Mouse (Mus musculus): Measurements from ENCODE around the gene Ifngr2. TPM values are rescaled to one million over a fixed set of nuclear protein-coding genes. Genes with fewer than 3 reads are reported as not detected.

Gene Ifngr2
- total and polyA plus RNA-seq, 2 experiments from 2014 or later = 75.1 to 141 TPM

- no peak overlapping the region for H3K9ac ChIP-seq (replicated peaks; ENCODE audit: low read length, poor library complexity, severe bottlenecking)
- no peak overlapping the region for H3K4me3 ChIP-seq (ENCODE audit: low read depth, low read length)
- ATAC-seq (ENCODE audit: low FRiP score) = no peak
- no peak overlapping the region for H3K4me2 ChIP-seq (ENCODE audit: low read depth, low read length, poor library complexity, severe bottlenecking)
- WGBS = 76% methylated on average over 9 of the region's 9 CpGs
- no peak for TF ChIP-seq CTCF (IDR thresholded peaks at IDR 0.05)
- no peaks in the 10 kb centered on the region for H3K36me3 ChIP-seq (ENCODE audit: insufficient read depth, low read length)
- no peaks in the 10 kb centered on the region for H3K9me3 ChIP-seq (ENCODE audit: low read length)
- no peak for DNase-seq (ENCODE audit: low spot score)
- H3K27me3 ChIP-seq (ENCODE audit: insufficient read depth, low read length) = no peaks in the 10 kb centered on the region
- H3K27ac ChIP-seq (ENCODE audit: low read depth, low read length) = no peak overlapping the region
- no peaks in the 10 kb centered on the region for H3K4me1 ChIP-seq (ENCODE audit: insufficient read depth, low read length)
Measured at GRCm38 (mm10) chr16:91538513-91538912, 8.4 kb upstream of the Ifngr2 start.

DNA sequence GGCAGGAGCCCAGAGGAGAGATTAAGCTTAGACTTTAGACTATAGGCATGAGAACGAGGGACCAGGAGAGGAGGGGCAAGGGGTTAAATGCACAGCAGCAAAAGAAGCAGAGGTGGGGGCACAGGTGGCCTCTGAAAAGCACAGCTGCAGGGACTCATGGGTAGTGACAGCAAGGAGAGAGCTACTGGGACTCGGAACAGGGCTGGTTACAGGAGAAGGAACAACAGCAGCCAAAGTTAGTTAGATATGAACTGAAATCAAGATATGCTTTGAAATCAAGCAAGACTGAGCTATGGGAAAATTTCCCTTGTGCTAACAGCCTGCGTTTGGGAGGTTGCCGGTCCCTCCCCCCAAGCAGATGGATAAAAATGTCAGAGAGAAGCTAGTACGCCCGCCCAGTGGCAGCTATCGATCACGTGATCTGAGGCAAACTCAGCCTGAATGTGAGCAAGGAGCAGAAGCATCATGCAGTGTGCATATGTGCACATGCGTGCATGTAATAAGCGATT is 5.2 kb upstream of the Ifngr2 start:
- Histone ChIP-seq H3K9me3 (ENCODE audit: low read length) (no peaks in the 10 kb centered on the region), H3K4me3 (ENCODE audit: low read depth, low read length) (no peak overlapping the region), H3K9ac (replicated peaks; ENCODE audit: low read length, poor library complexity, severe bottlenecking) (0 out of 2 replicates have a peak overlapping the region, but pooled peaks have one; percentile 13), H3K27ac (ENCODE audit: low read depth, low read length) (0 out of 2 replicates have a peak overlapping the region, but pooled peaks have one; percentile 3), H3K36me3 (ENCODE audit: insufficient read depth, low read length) (no peaks in the 10 kb centered on the region), H3K4me2 (ENCODE audit: low read depth, low read length, poor library complexity, severe bottlenecking) (peak overlapping the region; percentile 24; the same call in 1 of the 2 replicates), H3K27me3 (ENCODE audit: insufficient read depth, low read length) (no peaks in the 10 kb centered on the region), H3K4me1 (ENCODE audit: insufficient read depth, low read length) (no peaks in the 10 kb centered on the region)
- TF ChIP-seq CTCF (IDR thresholded peaks at IDR 0.05) = no peak
- DNase-seq (ENCODE audit: low spot score) (peak; percentile 48), ATAC-seq (ENCODE audit: low FRiP score) (peak; percentile 84)
- 36% methylated on average over 10 of the region's 10 CpGs for WGBS

DNA sequence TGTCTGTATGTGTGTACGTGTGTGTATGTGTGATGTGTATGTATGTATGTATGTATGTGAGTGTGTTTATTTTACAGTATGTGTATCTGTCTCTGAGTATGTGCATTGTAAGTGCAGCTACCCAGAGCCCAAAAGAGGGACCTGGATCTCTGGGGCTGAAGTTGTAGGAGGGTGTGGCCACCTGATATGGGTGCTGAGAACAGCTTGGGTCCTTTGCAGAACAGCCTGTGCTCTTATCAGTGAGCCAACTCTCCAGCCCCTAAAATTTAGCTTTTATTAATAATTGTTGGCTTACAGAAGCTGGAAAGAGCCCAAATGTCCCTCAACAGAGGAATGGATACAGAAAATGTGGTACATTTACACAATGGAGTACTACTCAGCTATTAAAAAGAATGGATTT is 3.3 kb upstream of the Ifngr2 start:
- no peak for DNase-seq (ENCODE audit: low spot score)
- Histone ChIP-seq H3K27me3 (ENCODE audit: insufficient read depth, low read length) (no peaks in the 10 kb centered on the region), H3K9me3 (ENCODE audit: low read length) (no peaks in the 10 kb centered on the region), H3K4me2 (ENCODE audit: low read depth, low read length, poor library complexity, severe bottlenecking) (no peak overlapping the region), H3K4me3 (ENCODE audit: low read depth, low read length) (no peak overlapping the region), H3K36me3 (ENCODE audit: insufficient read depth, low read length) (no peaks in the 10 kb centered on the region), H3K9ac (replicated peaks; ENCODE audit: low read length, poor library complexity, severe bottlenecking) (no peak overlapping the region), H3K27ac (ENCODE audit: low read depth, low read length) (no peak overlapping the region), H3K4me1 (ENCODE audit: insufficient read depth, low read length) (peaks cover under 1% of the 10 kb centered on the region; the same call in 1 of the 2 replicates)
- no peak for TF ChIP-seq CTCF (IDR thresholded peaks at IDR 0.05)
- ATAC-seq (ENCODE audit: low FRiP score) = no peak
- 97% methylated on average over 1 of the region's 1 CpGs for WGBS

GRCm38 (mm10) chr16:91545597-91546281 is 1.1 kb upstream of the Ifngr2 start:
- H3K27me3 ChIP-seq (ENCODE audit: insufficient read depth, low read length) = no peaks in the 10 kb centered on the region
- no peak for TF ChIP-seq CTCF (IDR thresholded peaks at IDR 0.05)
- peaks cover 6% of the 10 kb centered on the region; the same call in 1 of the 2 replicates for H3K4me1 ChIP-seq (ENCODE audit: insufficient read depth, low read length)
- H3K9me3 ChIP-seq (ENCODE audit: low read length) = no peaks in the 10 kb centered on the region
- no peak overlapping the region for H3K4me3 ChIP-seq (ENCODE audit: low read depth, low read length)
- no peak for ATAC-seq (ENCODE audit: low FRiP score)
- WGBS = 75% methylated on average over 10 of the region's 10 CpGs
- no peak overlapping the region for H3K4me2 ChIP-seq (ENCODE audit: low read depth, low read length, poor library complexity, severe bottlenecking)
- no peak overlapping the region for H3K9ac ChIP-seq (replicated peaks; ENCODE audit: low read length, poor library complexity, severe bottlenecking)
- H3K36me3 ChIP-seq (ENCODE audit: insufficient read depth, low read length) = no peaks in the 10 kb centered on the region
- no peak overlapping the region for H3K27ac ChIP-seq (ENCODE audit: low read depth, low read length)
- DNase-seq (ENCODE audit: low spot score) = no peak

DNA sequence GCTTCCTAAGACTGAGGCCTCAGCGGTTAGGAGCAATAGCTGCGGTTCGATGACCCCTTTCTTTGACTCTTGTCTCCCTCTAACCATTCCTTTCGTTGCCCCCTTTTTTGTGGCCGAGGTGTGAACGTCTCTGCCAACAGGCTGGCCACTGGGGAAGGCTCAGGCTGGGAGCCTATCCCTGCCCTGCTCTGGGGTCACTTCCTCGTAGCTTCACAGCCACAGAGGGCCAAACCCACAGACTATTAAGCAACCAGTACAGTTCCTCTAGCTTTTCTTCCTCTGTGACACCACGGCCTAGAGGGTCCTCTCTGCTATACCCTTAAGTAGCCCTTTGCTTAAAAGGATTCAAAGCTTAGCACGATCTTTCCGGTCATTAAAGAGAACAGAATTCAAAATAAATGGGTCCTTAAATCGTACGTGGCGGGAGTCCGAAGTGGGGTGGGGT is 459 bp upstream of the Ifngr2 start:
- Histone ChIP-seq H3K4me1 (ENCODE audit: insufficient read depth, low read length) (peaks cover 6% of the 10 kb centered on the region; the same call in 1 of the 2 replicates), H3K27ac (ENCODE audit: low read depth, low read length) (peak overlapping the region; percentile 55; the same call in 1 of the 2 replicates), H3K36me3 (ENCODE audit: insufficient read depth, low read length) (no peaks in the 10 kb centered on the region), H3K9me3 (ENCODE audit: low read length) (no peaks in the 10 kb centered on the region), H3K9ac (replicated peaks; ENCODE audit: low read length, poor library complexity, severe bottlenecking) (peak overlapping the region; percentile 96), H3K4me2 (ENCODE audit: low read depth, low read length, poor library complexity, severe bottlenecking) (peak overlapping the region; percentile 83), H3K4me3 (ENCODE audit: low read depth, low read length) (peak overlapping the region; percentile 80), H3K27me3 (ENCODE audit: insufficient read depth, low read length) (no peaks in the 10 kb centered on the region)
- DNase-seq (ENCODE audit: low spot score) (no peak), ATAC-seq (ENCODE audit: low FRiP score) (peak; percentile 35)
- 21% methylated on average over 14 of the region's 14 CpGs for WGBS
- no peak for TF ChIP-seq CTCF (IDR thresholded peaks at IDR 0.05)

DNA sequence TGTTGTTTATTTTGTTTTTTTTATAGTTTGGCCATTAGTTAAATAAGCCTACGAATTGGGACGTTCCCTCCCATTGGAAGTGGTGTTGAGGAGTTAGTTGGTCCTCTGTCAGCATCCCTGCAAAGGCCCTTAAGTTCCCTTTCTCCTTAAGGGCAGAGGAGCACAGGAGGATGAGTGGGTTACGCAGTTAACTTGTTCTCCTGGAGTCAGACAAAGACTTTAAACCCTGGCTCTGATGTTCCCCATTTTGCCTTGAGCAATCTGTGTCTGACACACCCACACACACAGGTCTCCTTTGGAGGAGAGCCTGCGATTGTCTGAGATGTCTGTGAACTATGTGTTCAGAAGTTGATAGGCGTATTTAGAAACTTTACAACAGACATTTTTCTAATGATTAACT is 1.1 kb downstream of the Ifngr2 start:
- 58% methylated on average over 5 of the region's 5 CpGs for WGBS
- TF ChIP-seq CTCF (IDR thresholded peaks at IDR 0.05) = no peak
- no peaks in the 10 kb centered on the region for H3K9me3 ChIP-seq (ENCODE audit: low read length)
- peak overlapping the region; percentile 96; the same call in 1 of the 2 replicates for H3K9ac ChIP-seq (replicated peaks; ENCODE audit: low read length, poor library complexity, severe bottlenecking)
- H3K4me2 ChIP-seq (ENCODE audit: low read depth, low read length, poor library complexity, severe bottlenecking) = peak overlapping the region; percentile 83
- DNase-seq (ENCODE audit: low spot score) (no peak), ATAC-seq (ENCODE audit: low FRiP score) (no peak)
- peaks cover 6% of the 10 kb centered on the region; the same call in 1 of the 2 replicates for H3K4me1 ChIP-seq (ENCODE audit: insufficient read depth, low read length)
- H3K4me3 ChIP-seq (ENCODE audit: low read depth, low read length) = peak overlapping the region; percentile 80
- no peaks in the 10 kb centered on the region for H3K27me3 ChIP-seq (ENCODE audit: insufficient read depth, low read length)
- no peak overlapping the region for H3K27ac ChIP-seq (ENCODE audit: low read depth, low read length)
- no peaks in the 10 kb centered on the region for H3K36me3 ChIP-seq (ENCODE audit: insufficient read depth, low read length)

Measured in midbrain, postnatal 0 days (tissue).